Comparison of ENCODE assay signal across 13 mouse cellular contexts in genomic region chr2:170837363-170837762, GRCm38 (mm10).
DNase-seq lines count a peak whose midpoint lies in the region; ATAC-seq lines count a peak whose summit lies in the region.
"Had no signal": no experiment of that assay in that cellular context is flagged by ENCODE, and none has a peak within 500 bp of the region (broad histone marks: within the 10 kb centered on the region; RNA-seq: fewer than 3 reads in every experiment).

No protein-coding gene starts in this region.

- DNase-seq in forebrain, embryonic 11.5 days (ENCODE audit: low spot score), result peak; percentile 35
- no peak for DNase-seq in forebrain, embryonic 10.5 days (ENCODE audit: extremely low spot score, low spot score)
- DNase-seq in midbrain, embryonic 11.5 days (ENCODE audit: low spot score, missing footprints), result no peak
- no peak for DNase-seq in midbrain, embryonic 14.5 days
- no peak for DNase-seq in hindbrain, embryonic 14.5 days (ENCODE audit: low spot score)
- no peak for DNase-seq in cerebellum, adult 11 months
- no peak for DNase-seq in ovary, postnatal 36 days (ENCODE audit: low spot score)
- DNase-seq: kidney, adult 2 months; lung, postnatal 14 days; thymus, postnatal 36 days had no signal

- ATAC-seq in forebrain, embryonic 11.5 days (replicated peaks; ENCODE audit: low FRiP score), result no peak
- ATAC-seq in midbrain, embryonic 11.5 days (ENCODE audit: low FRiP score), result 0 out of 2 replicates have a peak, but pooled peaks have one; percentile 14
- no peak for ATAC-seq in midbrain, embryonic 14.5 days (ENCODE audit: low FRiP score, low TSS enrichment)
- no peak for ATAC-seq in hindbrain, embryonic 14.5 days (ENCODE audit: low FRiP score)
- ATAC-seq in neural tube, embryonic 15.5 days (ENCODE audit: low FRiP score), result no peak

- no peaks in the 10 kb centered on the region for H3K9me3 ChIP-seq in forebrain, embryonic 11.5 days (ENCODE audit: control insufficient read depth, low read length)
- no peaks in the 10 kb centered on the region for H3K9me3 ChIP-seq in forebrain, embryonic 10.5 days
- H3K9me3 ChIP-seq in midbrain, embryonic 11.5 days (ENCODE audit: control insufficient read depth, low read length), result no peaks in the 10 kb centered on the region
- H3K9me3 ChIP-seq in midbrain, embryonic 14.5 days (ENCODE audit: control insufficient read depth, low read length), result no peaks in the 10 kb centered on the region
- no peaks in the 10 kb centered on the region for H3K9me3 ChIP-seq in hindbrain, embryonic 14.5 days (ENCODE audit: control insufficient read depth, low read length)
- no peaks in the 10 kb centered on the region for H3K9me3 ChIP-seq in neural tube, embryonic 15.5 days (replicated peaks)

- peaks cover 8% of the 10 kb centered on the region for H3K4me1 ChIP-seq in forebrain, embryonic 11.5 days (replicated peaks; ENCODE audit: control insufficient read depth, insufficient read depth, low read length)
- peaks cover 31% of the 10 kb centered on the region for H3K4me1 ChIP-seq in forebrain, embryonic 10.5 days
- H3K4me1 ChIP-seq in midbrain, embryonic 11.5 days (ENCODE audit: control insufficient read depth, insufficient read depth, low read length), result peaks cover 4% of the 10 kb centered on the region
- H3K4me1 ChIP-seq in midbrain, embryonic 14.5 days (ENCODE audit: control insufficient read depth, insufficient read depth, low read length), result peaks cover 24% of the 10 kb centered on the region
- H3K4me1 ChIP-seq in hindbrain, embryonic 14.5 days (replicated peaks; ENCODE audit: control insufficient read depth, insufficient read depth, low read length), result peaks cover 9% of the 10 kb centered on the region
- peaks cover 31% of the 10 kb centered on the region for H3K4me1 ChIP-seq in neural tube, embryonic 15.5 days

- no peaks in the 10 kb centered on the region for H3K36me3 ChIP-seq in forebrain, embryonic 11.5 days (ENCODE audit: control insufficient read depth, insufficient read depth, low read length)
- H3K36me3 ChIP-seq in forebrain, embryonic 10.5 days (replicated peaks), result no peaks in the 10 kb centered on the region
- no peaks in the 10 kb centered on the region for H3K36me3 ChIP-seq in midbrain, embryonic 11.5 days (ENCODE audit: control insufficient read depth, insufficient read depth, low read length)
- no peaks in the 10 kb centered on the region for H3K36me3 ChIP-seq in midbrain, embryonic 14.5 days (ENCODE audit: control insufficient read depth, insufficient read depth, low read length)
- no peaks in the 10 kb centered on the region for H3K36me3 ChIP-seq in hindbrain, embryonic 14.5 days (replicated peaks; ENCODE audit: control insufficient read depth, insufficient read depth)
- no peaks in the 10 kb centered on the region for H3K36me3 ChIP-seq in neural tube, embryonic 15.5 days

- H3K4me2 ChIP-seq in forebrain, embryonic 11.5 days (ENCODE audit: low read depth, low read length, severe bottlenecking), result no peak overlapping the region
- H3K4me2 ChIP-seq in midbrain, embryonic 11.5 days, result no peak overlapping the region
- H3K4me2 ChIP-seq in midbrain, embryonic 14.5 days (ENCODE audit: low read length), result no peak overlapping the region
- H3K4me2 ChIP-seq in hindbrain, embryonic 14.5 days (replicated peaks), result no peak overlapping the region
- H3K4me2 ChIP-seq in neural tube, embryonic 15.5 days, result no peak overlapping the region

- no peak overlapping the region for H3K4me3 ChIP-seq in forebrain, embryonic 11.5 days (ENCODE audit: low read depth, low read length)
- no peak overlapping the region for H3K4me3 ChIP-seq in forebrain, embryonic 10.5 days
- H3K4me3 ChIP-seq in midbrain, embryonic 11.5 days (ENCODE audit: low read depth, low read length), result no peak overlapping the region
- no peak overlapping the region for H3K4me3 ChIP-seq in midbrain, embryonic 14.5 days (replicated peaks; ENCODE audit: low read depth, low read length)
- H3K4me3 ChIP-seq in hindbrain, embryonic 14.5 days (replicated peaks; ENCODE audit: low read length), result no peak overlapping the region
- no peak overlapping the region for H3K4me3 ChIP-seq in neural tube, embryonic 15.5 days (replicated peaks)
- H3K4me3 ChIP-seq: left cerebral cortex, adult 2 months had no signal

- WGBS in forebrain, embryonic 11.5 days, result 75% methylated on average over 11 of the region's 11 CpGs
- 85% methylated on average over 11 of the region's 11 CpGs for WGBS in forebrain, embryonic 10.5 days
- WGBS in midbrain, embryonic 11.5 days, result 72% methylated on average over 11 of the region's 11 CpGs
- 52% methylated on average over 11 of the region's 11 CpGs for WGBS in midbrain, embryonic 14.5 days
- WGBS in hindbrain, embryonic 14.5 days, result 33% methylated on average over 11 of the region's 11 CpGs
- WGBS in neural tube, embryonic 15.5 days, result 32% methylated on average over 11 of the region's 11 CpGs

- H3K9ac ChIP-seq in forebrain, embryonic 11.5 days (ENCODE audit: low read length), result no peak overlapping the region
- H3K9ac ChIP-seq in midbrain, embryonic 11.5 days (ENCODE audit: low read length), result no peak overlapping the region
- no peak overlapping the region for H3K9ac ChIP-seq in midbrain, embryonic 14.5 days (replicated peaks; ENCODE audit: low read length)
- no peak overlapping the region for H3K9ac ChIP-seq in hindbrain, embryonic 14.5 days
- no peak overlapping the region for H3K9ac ChIP-seq in neural tube, embryonic 15.5 days (replicated peaks)

- H3K27ac ChIP-seq in forebrain, embryonic 11.5 days (ENCODE audit: low read depth, low read length), result no peak overlapping the region
- H3K27ac ChIP-seq in forebrain, embryonic 10.5 days, result no peak overlapping the region
- no peak overlapping the region for H3K27ac ChIP-seq in midbrain, embryonic 11.5 days (ENCODE audit: low read depth, low read length)
- no peak overlapping the region; the same call in none of the 2 replicates for H3K27ac ChIP-seq in midbrain, embryonic 14.5 days (replicated peaks; ENCODE audit: low read depth, low read length)
- peak overlapping the region; percentile 58 for H3K27ac ChIP-seq in hindbrain, embryonic 14.5 days
- peak overlapping the region; percentile 64 for H3K27ac ChIP-seq in neural tube, embryonic 15.5 days (replicated peaks)
- H3K27ac ChIP-seq: left cerebral cortex, adult 2 months; stomach, postnatal 0 days had no signal

- H3K27me3 ChIP-seq in forebrain, embryonic 11.5 days (ENCODE audit: control insufficient read depth, insufficient read depth, low read length), result peaks cover 2% of the 10 kb centered on the region; the same call in 1 of the 2 replicates
- peaks cover 64% of the 10 kb centered on the region for H3K27me3 ChIP-seq in forebrain, embryonic 10.5 days (ENCODE audit: poor library complexity, severe bottlenecking)
- H3K27me3 ChIP-seq in midbrain, embryonic 11.5 days (ENCODE audit: control insufficient read depth, insufficient read depth, low read length), result no peaks in the 10 kb centered on the region
- H3K27me3 ChIP-seq in midbrain, embryonic 14.5 days (ENCODE audit: control insufficient read depth, insufficient read depth, low read length), result no peaks in the 10 kb centered on the region
- H3K27me3 ChIP-seq in hindbrain, embryonic 14.5 days (ENCODE audit: control insufficient read depth, insufficient read depth, low read length), result no peaks in the 10 kb centered on the region
- no peaks in the 10 kb centered on the region for H3K27me3 ChIP-seq in neural tube, embryonic 15.5 days (replicated peaks)

Comparison
In these comparisons a context has a peak if more than half of its experiments do, and no peak if none do; other contexts are left out.
1. H3K27ac ChIP-seq: peak in hindbrain, embryonic 14.5 days (single experiment) and neural tube, embryonic 15.5 days (single experiment); none in forebrain, embryonic 11.5 days (single experiment), forebrain, embryonic 10.5 days (single experiment), midbrain, embryonic 11.5 days (single experiment) and midbrain, embryonic 14.5 days (single experiment).